Mouse (Mus musculus) heart, adult 2 months (tissue): ENCODE measurements around the gene Pcf11.

Source experiments
- CTCF ChIP-seq: fragments of 200-600 bp; IDR thresholded peaks from 2 replicates; pipeline ENCODE4 v1.8.1; 2022; ENCODE audit warnings: antibody characterized with exemption, mild to moderate bottlenecking, moderate library complexity
- EP300 ChIP-seq: fragments of 200-500 bp; IDR thresholded peaks from 2 replicates; pipeline ENCODE4 v1.6.1; 2011; ENCODE audit warnings: low read depth, low read length, control low read depth; ENCODE audit not compliant: insufficient read depth
- POLR2A ChIP-seq: fragments of 200-500 bp; IDR thresholded peaks from 2 replicates; pipeline ENCODE4 v1.6.1; 2011; ENCODE audit warnings: mild to moderate bottlenecking, low read depth, low read length, control low read depth; ENCODE audit not compliant: insufficient read depth

DNA sequence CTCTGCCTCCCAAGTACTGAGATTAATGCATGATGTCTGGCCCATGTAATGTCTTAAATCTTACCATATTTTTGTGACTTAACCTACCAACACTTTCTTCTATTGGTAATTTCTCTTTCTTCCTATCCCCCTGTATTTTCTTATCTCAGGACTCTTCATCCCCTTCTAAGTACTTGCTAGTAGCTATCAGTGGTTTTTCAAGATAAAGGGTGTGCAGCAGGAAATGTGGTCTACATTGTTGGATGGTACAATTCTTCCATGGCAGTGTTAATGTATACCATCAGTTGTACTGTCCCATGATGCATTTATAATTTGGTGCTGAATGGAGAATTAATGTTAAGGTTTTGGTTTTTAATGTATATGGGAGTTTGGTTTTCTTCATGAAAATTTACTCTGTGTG lies 27.4 kb downstream of the Pcf11 start:
- TF ChIP-seq POLR2A: no peak
- TF ChIP-seq CTCF: no peak
- TF ChIP-seq EP300: no peak
